Mouse (Mus musculus) lung, postnatal 0 days (tissue): ENCODE data around the gene Ccdc191.

ENCODE experiments used
- CTCF ChIP-seq: IDR thresholded peaks from 2 replicates; pipeline ENCODE4 v1.5.1; 2016; ENCODE audit warnings: antibody characterized with exemption, mild to moderate bottlenecking
- EP300 ChIP-seq: IDR thresholded peaks from 2 replicates; pipeline ENCODE4 v1.6.1; 2016; ENCODE audit warnings: antibody characterized with exemption, mild to moderate bottlenecking, control low read depth

DNA sequence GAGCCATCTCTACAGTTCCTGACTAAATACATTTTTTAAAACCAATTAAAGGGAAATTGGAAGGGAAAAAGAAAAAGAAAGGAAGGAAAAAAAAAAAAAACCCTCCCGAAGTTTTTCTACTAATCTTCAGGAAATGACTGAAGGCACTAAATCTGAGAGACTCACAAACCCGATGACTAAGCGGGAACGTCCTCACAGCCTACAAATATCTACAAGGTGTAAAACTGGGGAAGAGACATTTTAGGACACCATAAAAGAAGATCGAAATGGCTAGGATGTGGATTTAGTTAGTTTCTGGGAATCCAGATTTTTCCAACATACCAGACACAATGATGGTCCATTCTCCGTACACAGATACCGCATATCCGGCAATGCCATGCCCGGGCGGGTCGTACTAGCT lies 83.5 kb downstream of the Ccdc191 start:
- TF ChIP-seq CTCF (no peak), EP300 (no peak)
